Mouse (Mus musculus): Measurements from ENCODE around the gene Lemd1. TPM values are rescaled to one million over a fixed set of nuclear protein-coding genes. Genes with fewer than 3 reads are reported as not detected.

Gene Lemd1
- polyA plus RNA-seq, 1 experiment from 2014 or later = 0.27 TPM

DNA sequence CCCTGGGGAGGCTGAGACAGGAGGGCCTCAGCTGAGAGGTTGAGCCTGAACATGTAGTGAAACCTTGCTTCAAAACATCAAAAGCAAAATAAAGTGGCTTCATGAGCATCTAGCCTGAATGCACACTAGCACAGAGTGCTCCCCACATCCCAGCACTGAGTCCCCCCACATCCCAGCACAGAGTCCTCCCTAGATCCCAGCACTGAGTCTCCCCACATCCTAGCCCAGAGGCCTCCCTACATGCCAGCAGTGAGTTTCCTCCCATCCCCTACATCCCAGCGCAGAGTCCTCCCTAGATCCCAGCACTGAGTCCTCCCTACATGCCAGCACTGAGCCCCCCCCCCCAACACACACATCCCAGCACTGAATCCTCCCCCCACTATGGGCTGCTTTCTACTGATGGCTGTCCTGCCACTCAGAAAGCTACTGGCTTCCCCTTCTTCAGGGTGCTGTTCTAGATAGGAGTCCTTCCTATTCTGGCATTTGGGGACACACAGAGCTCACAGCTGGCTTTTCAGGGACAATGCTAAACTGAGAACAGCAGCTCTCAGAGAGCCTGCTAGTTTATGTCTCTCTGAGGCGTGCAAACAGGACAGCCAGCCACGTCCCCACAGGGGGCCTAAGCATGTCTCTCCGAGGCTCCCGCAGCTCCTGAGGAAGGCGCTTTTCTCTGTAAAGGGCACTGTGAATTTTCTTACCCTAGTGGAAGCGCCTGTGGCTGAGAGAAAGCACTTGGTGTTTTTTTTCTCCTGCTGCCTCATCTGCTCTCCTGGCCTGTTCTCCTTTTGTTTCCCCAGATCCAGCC, 40.4 kb downstream of the Lemd1 start:
- no peak for DNase-seq (ENCODE audit: low spot score)
- Histone ChIP-seq H3K9me3 (ENCODE audit: control insufficient read depth, low read length) (no peaks in the 10 kb centered on the region), H3K27ac (ENCODE audit: low read depth, low read length) (no peak overlapping the region), H3K9ac (ENCODE audit: low read depth, low read length) (no peak overlapping the region), H3K4me2 (no peak overlapping the region), H3K27me3 (replicated peaks; ENCODE audit: control insufficient read depth, insufficient read depth, low read length) (peaks cover 1% of the 10 kb centered on the region; the same call in 1 of the 2 replicates), H3K36me3 (ENCODE audit: control insufficient read depth, insufficient read depth, low read length) (no peaks in the 10 kb centered on the region), H3K4me1 (replicated peaks; ENCODE audit: control insufficient read depth, insufficient read depth, low read length) (no peaks in the 10 kb centered on the region), H3K4me3 (ENCODE audit: low read depth, low read length) (no peak overlapping the region)
- 50% methylated on average over 7 of the region's 7 CpGs for WGBS
- no peak for ATAC-seq (replicated peaks; ENCODE audit: low FRiP score)

DNA sequence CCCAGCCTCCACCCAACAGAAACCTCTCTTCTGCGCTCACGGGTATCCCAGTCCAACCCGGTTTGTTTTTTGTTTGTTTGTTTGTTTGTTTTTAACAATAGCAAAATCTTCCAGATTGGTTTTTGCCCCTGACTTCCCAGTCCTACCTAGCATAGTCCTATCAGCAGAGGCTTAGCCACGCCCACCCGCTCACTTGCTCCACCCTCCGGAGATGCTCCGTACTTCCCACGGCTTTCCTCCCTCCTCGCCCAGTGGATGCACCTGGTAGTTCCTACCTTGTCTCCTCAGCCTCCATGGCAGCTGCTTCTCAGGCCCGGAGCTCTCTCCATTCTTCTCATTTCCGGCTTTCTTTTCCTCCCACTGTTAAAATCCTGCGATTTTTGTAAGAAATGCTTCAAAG, 42.3 kb downstream of the Lemd1 start:
- peaks cover 2% of the 10 kb centered on the region; the same call in 1 of the 2 replicates for H3K27me3 ChIP-seq (replicated peaks; ENCODE audit: control insufficient read depth, insufficient read depth, low read length)
- WGBS = 17% methylated on average over 12 of the region's 12 CpGs
- H3K4me1 ChIP-seq (replicated peaks; ENCODE audit: control insufficient read depth, insufficient read depth, low read length) = no peaks in the 10 kb centered on the region
- no peak overlapping the region for H3K4me3 ChIP-seq (ENCODE audit: low read depth, low read length)
- no peak overlapping the region for H3K4me2 ChIP-seq
- no peak overlapping the region for H3K27ac ChIP-seq (ENCODE audit: low read depth, low read length)
- no peaks in the 10 kb centered on the region for H3K9me3 ChIP-seq (ENCODE audit: control insufficient read depth, low read length)
- H3K9ac ChIP-seq (ENCODE audit: low read depth, low read length) = no peak overlapping the region
- no peak for DNase-seq (ENCODE audit: low spot score)
- no peak for ATAC-seq (replicated peaks; ENCODE audit: low FRiP score)
- H3K36me3 ChIP-seq (ENCODE audit: control insufficient read depth, insufficient read depth, low read length) = no peaks in the 10 kb centered on the region

DNA sequence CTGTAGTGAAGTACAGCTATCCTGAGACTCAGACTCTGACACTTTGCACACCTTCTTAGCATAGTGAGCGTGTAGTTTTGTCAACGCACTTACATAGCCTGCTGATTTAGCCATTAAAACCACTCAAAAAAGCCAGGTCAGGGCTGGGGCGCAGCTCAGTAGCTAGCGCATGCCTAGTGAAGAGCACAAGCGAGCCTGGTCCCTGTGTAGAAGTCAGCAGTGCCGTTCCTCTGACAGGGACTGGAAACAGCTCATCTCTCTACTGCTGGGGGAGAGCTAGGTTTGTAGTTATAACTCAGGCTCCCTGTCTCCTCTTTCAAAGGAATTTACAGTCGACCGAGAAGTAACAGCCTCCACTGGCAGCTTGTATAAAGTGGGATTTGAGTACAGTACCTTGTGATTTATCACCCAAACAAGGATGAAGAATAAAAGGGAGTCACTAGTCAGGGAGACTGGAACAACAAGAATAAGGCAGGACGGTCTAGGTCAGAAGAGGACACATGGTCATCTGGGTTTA, 43.6 kb downstream of the Lemd1 start:
- no peak overlapping the region for H3K27ac ChIP-seq (ENCODE audit: low read depth, low read length)
- no peak for ATAC-seq (replicated peaks; ENCODE audit: low FRiP score)
- H3K9me3 ChIP-seq (ENCODE audit: control insufficient read depth, low read length) = no peaks in the 10 kb centered on the region
- no peaks in the 10 kb centered on the region for H3K36me3 ChIP-seq (ENCODE audit: control insufficient read depth, insufficient read depth, low read length)
- H3K4me3 ChIP-seq (ENCODE audit: low read depth, low read length) = no peak overlapping the region
- no peak for DNase-seq (ENCODE audit: low spot score)
- WGBS = 62% methylated on average over 9 of the region's 9 CpGs
- H3K4me2 ChIP-seq = no peak overlapping the region
- peaks cover 2% of the 10 kb centered on the region; the same call in 1 of the 2 replicates for H3K27me3 ChIP-seq (replicated peaks; ENCODE audit: control insufficient read depth, insufficient read depth, low read length)
- no peak overlapping the region for H3K9ac ChIP-seq (ENCODE audit: low read depth, low read length)
- no peaks in the 10 kb centered on the region for H3K4me1 ChIP-seq (replicated peaks; ENCODE audit: control insufficient read depth, insufficient read depth, low read length)

DNA sequence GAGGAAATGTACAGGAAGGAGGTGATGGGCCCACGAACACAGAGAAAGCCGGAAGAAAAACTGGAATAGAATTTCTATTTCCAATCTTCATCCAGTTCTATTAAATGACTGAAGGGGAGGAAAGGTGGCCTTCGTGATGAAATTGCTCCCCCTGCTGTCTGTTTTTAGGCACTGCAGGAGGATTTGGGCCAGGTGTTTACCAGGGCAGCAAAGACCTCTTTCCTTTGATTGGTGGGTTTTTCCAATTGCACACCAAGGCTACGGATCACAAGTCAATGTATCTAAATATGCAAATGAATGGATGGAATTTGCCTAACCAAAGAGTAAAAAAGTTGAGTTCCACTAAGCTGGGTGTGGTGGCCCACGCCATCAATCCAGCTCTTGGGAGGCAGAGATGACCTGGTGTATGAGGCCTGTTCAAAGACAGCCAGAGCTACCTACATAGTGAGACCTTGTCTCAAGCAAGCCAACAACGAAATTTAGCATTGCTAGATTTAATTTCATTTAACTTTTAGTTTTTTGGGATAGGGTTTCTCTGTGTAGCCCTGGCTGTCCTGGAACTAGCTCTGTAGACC, 46.4 kb downstream of the Lemd1 start:
- Histone ChIP-seq H3K9me3 (ENCODE audit: control insufficient read depth, low read length) (no peaks in the 10 kb centered on the region), H3K27me3 (replicated peaks; ENCODE audit: control insufficient read depth, insufficient read depth, low read length) (peaks cover 2% of the 10 kb centered on the region; the same call in 1 of the 2 replicates), H3K4me3 (ENCODE audit: low read depth, low read length) (no peak overlapping the region), H3K27ac (ENCODE audit: low read depth, low read length) (no peak overlapping the region), H3K4me1 (replicated peaks; ENCODE audit: control insufficient read depth, insufficient read depth, low read length) (no peaks in the 10 kb centered on the region), H3K4me2 (no peak overlapping the region), H3K9ac (ENCODE audit: low read depth, low read length) (no peak overlapping the region), H3K36me3 (ENCODE audit: control insufficient read depth, insufficient read depth, low read length) (no peaks in the 10 kb centered on the region)
- ATAC-seq (replicated peaks; ENCODE audit: low FRiP score) (no peak), DNase-seq (ENCODE audit: low spot score) (no peak)
- WGBS = 21% methylated on average over 6 of the region's 6 CpGs

DNA sequence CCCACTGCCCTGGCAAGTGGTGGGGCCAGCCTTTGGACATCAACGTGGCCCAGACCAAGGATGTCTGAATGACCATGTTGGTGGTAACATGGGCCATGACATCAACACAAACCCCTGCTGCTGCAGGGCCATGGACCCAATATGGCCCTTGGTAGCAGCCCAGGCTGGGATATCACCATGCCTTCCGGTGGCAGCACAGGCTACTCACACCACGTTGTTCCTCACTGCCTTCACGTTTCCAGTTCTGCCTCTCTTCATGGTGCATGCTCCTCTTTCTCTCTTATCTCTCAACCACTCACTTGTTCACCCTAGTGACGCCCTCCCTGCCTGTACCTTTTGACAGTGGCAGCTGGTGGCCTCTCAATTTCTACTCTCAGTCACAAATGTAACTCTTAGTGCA, 53.8 kb downstream of the Lemd1 start:
- Histone ChIP-seq H3K9me3 (ENCODE audit: control insufficient read depth, low read length) (no peaks in the 10 kb centered on the region), H3K27ac (ENCODE audit: low read depth, low read length) (no peak overlapping the region), H3K36me3 (ENCODE audit: control insufficient read depth, insufficient read depth, low read length) (no peaks in the 10 kb centered on the region), H3K4me2 (no peak overlapping the region), H3K9ac (ENCODE audit: low read depth, low read length) (no peak overlapping the region), H3K27me3 (replicated peaks; ENCODE audit: control insufficient read depth, insufficient read depth, low read length) (no peaks in the 10 kb centered on the region), H3K4me3 (ENCODE audit: low read depth, low read length) (no peak overlapping the region), H3K4me1 (replicated peaks; ENCODE audit: control insufficient read depth, insufficient read depth, low read length) (peaks cover 17% of the 10 kb centered on the region)
- 57% methylated on average over 5 of the region's 5 CpGs for WGBS
- no peak for DNase-seq (ENCODE audit: low spot score)
- peak; percentile 76 for ATAC-seq (replicated peaks; ENCODE audit: low FRiP score)

DNA sequence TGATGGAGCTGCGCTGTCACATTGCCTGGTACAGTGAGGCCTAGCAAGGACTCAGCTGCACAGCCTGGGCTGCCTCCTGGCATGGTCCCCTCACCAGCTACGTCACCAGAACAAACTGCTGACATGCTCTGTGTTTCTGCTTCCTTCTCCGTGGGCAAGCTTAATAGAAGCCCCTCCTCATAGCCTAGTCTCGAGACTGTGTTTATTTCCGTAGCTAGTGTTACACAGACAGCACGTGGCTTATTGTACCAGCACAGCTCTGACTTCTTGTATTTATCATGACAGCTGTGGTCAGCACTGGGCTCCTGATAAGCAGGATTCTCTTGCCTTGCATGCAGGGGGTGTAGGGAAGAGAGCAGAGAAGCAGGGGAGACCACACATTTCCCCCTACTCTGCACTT, 54.9 kb downstream of the Lemd1 start:
- DNase-seq (ENCODE audit: low spot score) = peak; percentile 48
- Histone ChIP-seq H3K4me2 (0 out of 2 replicates have a peak overlapping the region, but pooled peaks have one; percentile 9), H3K27me3 (replicated peaks; ENCODE audit: control insufficient read depth, insufficient read depth, low read length) (no peaks in the 10 kb centered on the region), H3K4me1 (replicated peaks; ENCODE audit: control insufficient read depth, insufficient read depth, low read length) (peaks cover 17% of the 10 kb centered on the region), H3K4me3 (ENCODE audit: low read depth, low read length) (no peak overlapping the region), H3K9ac (ENCODE audit: low read depth, low read length) (no peak overlapping the region), H3K36me3 (ENCODE audit: control insufficient read depth, insufficient read depth, low read length) (no peaks in the 10 kb centered on the region), H3K9me3 (ENCODE audit: control insufficient read depth, low read length) (no peaks in the 10 kb centered on the region), H3K27ac (ENCODE audit: low read depth, low read length) (peak overlapping the region; percentile 38; the same call in 1 of the 2 replicates)
- peak; percentile 70 for ATAC-seq (replicated peaks; ENCODE audit: low FRiP score)
- 28% methylated on average over 6 of the region's 6 CpGs for WGBS

DNA sequence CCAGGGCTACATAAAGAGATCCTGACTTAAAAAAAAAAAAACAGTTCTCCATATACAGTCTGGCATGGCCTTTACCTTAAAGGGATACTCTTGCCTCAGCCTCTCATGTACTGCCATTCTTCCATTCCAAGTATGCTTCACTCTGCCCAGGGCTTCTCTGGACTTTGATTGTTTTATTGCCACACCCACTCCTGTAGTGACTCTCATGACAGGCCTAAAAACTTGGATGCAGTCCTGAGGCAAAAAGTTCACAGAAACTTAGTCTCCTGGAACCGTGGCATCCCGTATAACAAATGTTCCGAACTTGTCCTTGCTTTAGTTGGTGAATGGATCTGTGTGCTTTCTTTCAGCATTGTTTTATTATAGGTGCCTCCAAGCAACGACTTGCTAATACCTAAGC, 55.4 kb downstream of the Lemd1 start:
- Histone ChIP-seq H3K4me1 (replicated peaks; ENCODE audit: control insufficient read depth, insufficient read depth, low read length) (peaks cover 17% of the 10 kb centered on the region), H3K27me3 (replicated peaks; ENCODE audit: control insufficient read depth, insufficient read depth, low read length) (no peaks in the 10 kb centered on the region), H3K9me3 (ENCODE audit: control insufficient read depth, low read length) (no peaks in the 10 kb centered on the region), H3K27ac (ENCODE audit: low read depth, low read length) (no peak overlapping the region), H3K9ac (ENCODE audit: low read depth, low read length) (no peak overlapping the region), H3K4me3 (ENCODE audit: low read depth, low read length) (no peak overlapping the region), H3K36me3 (ENCODE audit: control insufficient read depth, insufficient read depth, low read length) (no peaks in the 10 kb centered on the region), H3K4me2 (no peak overlapping the region)
- 91% methylated on average over 4 of the region's 4 CpGs for WGBS
- ATAC-seq (replicated peaks; ENCODE audit: low FRiP score) (no peak), DNase-seq (ENCODE audit: low spot score) (no peak)

DNA sequence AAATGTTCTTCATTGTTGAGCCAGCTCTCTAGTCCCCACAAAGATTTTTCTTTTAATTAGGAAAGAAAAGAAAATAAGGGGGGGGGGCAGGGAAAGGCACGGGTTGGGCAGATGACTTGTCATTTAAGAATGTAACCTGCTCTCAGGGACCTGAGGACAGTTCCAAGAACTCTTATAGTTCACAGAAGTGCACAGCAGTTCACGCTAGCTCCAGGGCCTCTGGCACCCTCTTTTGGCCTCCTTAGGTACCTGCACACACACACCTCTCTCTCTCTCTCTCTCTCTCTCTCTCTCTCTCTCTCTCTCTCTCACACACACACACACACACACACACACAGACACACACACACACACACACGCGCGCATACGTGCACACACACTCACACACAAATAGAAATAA, 63.2 kb downstream of the Lemd1 start:
- DNase-seq (ENCODE audit: low spot score) = no peak
- Histone ChIP-seq H3K4me3 (ENCODE audit: low read depth, low read length) (no peak overlapping the region), H3K9ac (ENCODE audit: low read depth, low read length) (no peak overlapping the region), H3K4me2 (no peak overlapping the region), H3K4me1 (replicated peaks; ENCODE audit: control insufficient read depth, insufficient read depth, low read length) (no peaks in the 10 kb centered on the region), H3K27ac (ENCODE audit: low read depth, low read length) (no peak overlapping the region), H3K27me3 (replicated peaks; ENCODE audit: control insufficient read depth, insufficient read depth, low read length) (no peaks in the 10 kb centered on the region), H3K9me3 (ENCODE audit: control insufficient read depth, low read length) (no peaks in the 10 kb centered on the region), H3K36me3 (ENCODE audit: control insufficient read depth, insufficient read depth, low read length) (no peaks in the 10 kb centered on the region)
- no peak for ATAC-seq (replicated peaks; ENCODE audit: low FRiP score)
- WGBS = 80% methylated on average over 6 of the region's 6 CpGs

Data from liver, embryonic 11.5 days (tissue).